Mouse (Mus musculus) hematopoietic stem cell, adult 5-6 weeks (primary cell): ENCODE results near the gene Slc47a2. TPM values are rescaled to one million over a fixed set of nuclear protein-coding genes. Genes with fewer than 3 reads are reported as not detected.

ENCODE experiments used
- ATAC-seq, 2 experiments: fragments of 125-278 bp in 1 of 2; replicated peaks in 1 of 2; 2 replicates each; pipeline ENCODE4 v1.8.0; 2016 to 2017; ENCODE audit warnings: inconsistent platforms in 2 of 2, mild to moderate bottlenecking in 2 of 2, moderate number of reproducible peaks in 2 of 2, low read depth in 1 of 2, moderate TSS enrichment in 1 of 2; ENCODE audit not compliant: low FRiP score in 2 of 2, poor library complexity in 2 of 2, severe bottlenecking in 2 of 2, insufficient read depth in 1 of 2, low TSS enrichment in 1 of 2
- total RNA-seq: library from RNA; stranded (forward); fragments of 172-1452, 232-1000 nt; gene quantifications from 2 replicates; pipeline ENCODE4 v1.2.3, GENCODE M21; 2017

The Slc47a2 gene
- total RNA-seq, 1 experiment from 2014 or later = not detected

DNA sequence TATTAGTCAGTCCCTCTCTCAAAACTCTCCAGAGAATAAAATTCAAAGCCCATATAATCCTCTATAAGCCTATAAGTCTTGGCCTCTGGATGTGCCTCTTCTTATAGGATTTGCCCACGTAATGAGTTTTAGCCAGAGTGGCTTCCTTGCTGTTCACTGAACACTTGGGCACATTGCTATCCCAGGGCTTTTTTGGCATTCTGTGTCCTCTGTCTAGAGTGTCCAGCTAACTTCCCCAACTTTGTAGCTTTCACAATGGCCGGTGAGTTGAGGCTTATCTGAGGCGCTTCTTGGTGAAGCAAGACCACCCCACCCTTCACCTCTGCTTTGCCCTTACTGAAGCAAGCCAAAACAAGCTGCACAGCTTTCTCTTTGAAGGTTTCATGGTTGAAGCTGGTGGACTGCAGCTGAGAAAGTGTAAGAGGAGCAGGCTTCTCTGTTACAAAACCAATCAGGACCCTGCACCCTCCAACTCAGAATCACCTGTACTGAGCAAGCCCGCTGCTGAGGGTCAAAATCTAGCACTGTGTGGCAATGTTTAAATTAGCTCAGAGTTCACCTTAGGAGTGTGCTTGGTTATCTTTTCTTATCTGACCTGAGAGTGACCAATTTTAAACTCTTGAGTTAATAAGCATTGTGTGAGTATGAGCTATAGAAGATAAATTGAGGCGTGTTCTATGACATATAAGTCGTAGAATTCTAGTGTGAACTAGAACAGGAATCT lies 73.9 kb downstream of the Slc47a2 start:
- no peak for ATAC-seq

DNA sequence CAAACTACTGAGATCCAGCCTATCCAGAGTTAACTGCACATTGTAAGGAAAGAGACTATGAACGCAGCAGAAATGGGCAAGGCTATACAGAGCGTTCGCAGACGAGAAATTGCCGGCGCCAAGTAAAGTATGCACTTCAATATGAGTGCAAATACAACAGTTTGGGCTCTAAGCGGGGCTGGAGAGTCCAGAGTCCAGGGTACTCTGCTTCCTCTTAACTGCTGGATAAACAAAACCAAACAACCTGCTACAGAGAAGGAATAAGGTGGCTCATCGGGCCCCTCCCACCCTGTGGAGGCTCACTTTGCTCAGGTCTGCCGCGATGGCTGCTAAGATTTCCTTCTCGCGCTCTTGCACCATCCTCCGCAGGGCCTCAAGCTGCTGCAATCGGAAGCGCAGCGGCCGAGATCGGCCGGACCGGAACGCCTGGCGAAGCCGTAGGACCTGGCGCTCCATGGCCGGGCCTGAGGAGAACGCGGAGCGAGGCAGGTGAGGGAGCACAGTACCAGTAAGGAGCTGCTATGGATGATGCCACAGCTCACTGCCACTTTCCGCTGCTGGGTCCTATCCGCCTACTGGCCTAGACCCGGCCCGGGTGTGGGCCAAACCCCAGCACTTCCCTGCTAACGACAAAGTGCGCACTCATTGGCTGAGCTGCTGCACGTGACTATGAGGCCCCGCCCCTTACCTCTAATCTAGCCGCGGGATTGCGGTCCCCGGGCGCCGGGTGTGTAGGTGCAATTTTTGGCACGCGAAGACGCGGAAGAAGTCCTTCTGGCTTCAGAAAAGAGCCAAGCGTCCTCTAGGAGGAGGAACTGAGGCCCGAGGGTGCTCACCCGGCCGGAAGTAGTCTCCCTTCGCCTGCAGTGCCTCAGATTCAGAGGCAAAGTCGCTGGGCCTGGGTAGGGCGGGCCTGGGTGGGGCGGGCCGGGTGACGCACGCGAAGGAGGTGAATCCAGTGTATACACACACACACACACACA lies 75.8 kb downstream of the Slc47a2 start, which contains the start of gene Aldh3a2:
Aldh3a2 (minus strand) TSS at position 914 of the 983 bp plus-strand sequence.
- ATAC-seq = peak; percentile 96 to 99

DNA sequence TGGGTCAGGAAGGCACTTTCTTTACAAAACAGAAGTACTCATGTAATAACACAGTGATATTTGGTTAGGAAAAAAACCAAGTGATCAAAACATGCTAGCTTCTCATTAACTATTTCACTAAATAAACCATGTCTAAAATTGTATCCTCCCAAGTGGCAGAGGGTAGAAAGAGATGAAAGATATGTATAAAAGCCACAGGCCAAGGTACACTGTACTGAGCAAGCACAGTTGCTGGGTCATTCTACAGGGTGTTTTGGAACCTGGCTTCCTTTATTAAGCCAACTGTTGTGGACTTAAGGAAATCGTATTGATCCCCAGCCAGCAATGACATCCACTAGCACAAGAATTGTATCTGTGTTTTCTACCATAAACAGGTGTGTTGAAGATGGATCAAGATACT lies 78.8 kb downstream of the Slc47a2 start:
- no peak for ATAC-seq

DNA sequence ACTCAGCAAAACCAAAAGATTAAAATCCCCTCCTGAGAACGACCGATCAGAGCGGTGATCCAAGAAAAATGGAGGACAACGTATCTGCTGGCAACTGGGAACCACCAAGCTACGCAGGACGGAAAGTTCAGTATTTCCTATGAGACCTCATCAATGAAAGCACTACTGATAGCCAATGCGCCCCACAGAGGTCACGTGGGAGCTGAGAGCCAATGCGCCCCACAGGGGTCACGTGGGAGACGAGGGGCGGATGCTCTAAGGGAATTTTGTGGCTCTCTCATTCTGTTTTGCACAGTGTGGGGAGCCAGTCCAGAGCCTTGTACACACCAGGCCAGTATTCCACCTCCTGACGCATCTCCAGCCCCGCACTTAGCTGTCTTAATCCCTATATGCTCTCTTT lies 80.1 kb downstream of the Slc47a2 start:
- no peak for ATAC-seq

DNA sequence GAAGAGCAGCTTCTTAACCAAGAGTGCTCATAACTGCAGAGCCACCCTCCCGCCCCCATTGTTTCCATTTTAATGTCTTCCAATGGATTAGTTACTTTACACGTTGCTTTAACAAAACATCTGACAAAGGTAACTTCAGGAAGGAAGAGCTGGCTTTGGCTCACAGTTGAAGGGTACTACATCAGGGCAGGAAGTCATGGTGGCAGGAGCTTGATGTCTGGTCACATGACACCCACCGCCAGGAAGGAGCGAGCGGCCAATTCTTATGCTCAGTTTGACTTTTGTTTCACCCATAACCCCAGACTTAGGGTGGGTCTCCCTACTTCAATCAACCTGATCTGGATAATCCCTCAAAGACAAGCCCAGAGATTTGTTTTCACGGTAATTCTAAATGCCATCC lies 83.6 kb downstream of the Slc47a2 start:
- no peak for ATAC-seq

DNA sequence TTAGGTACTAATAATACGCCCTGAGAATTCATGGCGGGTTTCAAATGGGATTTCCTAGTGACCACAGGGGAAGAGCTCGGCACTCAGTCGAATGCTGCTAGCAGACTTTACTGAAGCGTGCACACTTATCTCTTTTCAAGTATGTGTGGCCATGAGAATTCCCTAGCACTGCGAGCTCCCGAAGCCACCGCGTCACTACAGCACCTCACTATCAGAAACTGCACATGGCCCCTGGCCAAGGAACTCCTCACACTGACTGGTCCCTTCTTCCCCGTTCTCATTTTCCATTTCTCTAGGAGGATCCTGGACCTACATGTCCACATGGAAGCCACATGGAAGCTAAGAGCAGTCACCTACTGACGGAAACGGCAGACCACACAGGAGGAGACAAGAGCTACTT lies 89.9 kb downstream of the Slc47a2 start:
- no peak for ATAC-seq

DNA sequence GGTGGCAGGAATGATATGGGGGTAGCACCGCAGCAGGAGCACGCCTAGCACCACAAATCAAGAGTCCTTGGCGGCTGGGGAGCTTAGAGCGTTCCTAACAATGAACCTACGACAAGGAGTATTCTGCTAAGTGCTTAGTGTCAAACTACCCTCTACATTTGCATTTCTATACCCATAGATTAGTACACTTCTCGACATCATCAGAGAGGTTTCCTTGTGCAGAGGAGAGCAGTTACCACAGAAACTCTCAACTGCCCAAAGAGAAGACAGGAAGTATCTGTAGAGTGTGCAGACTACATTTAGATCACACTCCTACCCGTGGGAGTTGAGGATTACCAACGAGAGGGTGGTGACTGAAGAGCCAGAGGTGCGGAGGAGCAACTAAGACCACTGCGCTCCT lies 90.9 kb downstream of the Slc47a2 start:
- no peak for ATAC-seq

Other genes with a start within 250 kb of the Slc47a2 start
- gene Tnfrsf13b, start 216.1 kb downstream of the Slc47a2 start, total RNA-seq = 43.9 and 82.0 TPM in 2 replicates
- gene Usp22, start 167.8 kb downstream of the Slc47a2 start, total RNA-seq = 97.9 and 121 TPM in 2 replicates
- not detected in 2 replicates for gene Aldh3a1, start 135.3 kb downstream of the Slc47a2 start, total RNA-seq
- gene Aldh3a2, start 75.4 kb downstream of the Slc47a2 start, total RNA-seq = 34.1 and 42.3 TPM in 2 replicates
- not detected in 2 replicates for gene Slc47a1, start 35.5 kb upstream of the Slc47a2 start, total RNA-seq
- gene Rnf112, start 111.3 kb upstream of the Slc47a2 start, total RNA-seq = not detected in 2 replicates
- gene Mfap4, start 142.6 kb upstream of the Slc47a2 start, total RNA-seq = not detected in 2 replicates
- 4.2 TPM in 2 replicates for gene Mapk7, start 151.5 kb upstream of the Slc47a2 start, total RNA-seq
- gene B9d1, start 162.3 kb upstream of the Slc47a2 start, total RNA-seq = 1.6 and 4.4 TPM in 2 replicates
- 1.7 TPM in 1 of 2 replicates, not detected in the other for gene Epn2, start 236.8 kb upstream of the Slc47a2 start, total RNA-seq